Mouse (Mus musculus): ENCODE measurements around the gene Smad3.

Gene Smad3

DNA sequence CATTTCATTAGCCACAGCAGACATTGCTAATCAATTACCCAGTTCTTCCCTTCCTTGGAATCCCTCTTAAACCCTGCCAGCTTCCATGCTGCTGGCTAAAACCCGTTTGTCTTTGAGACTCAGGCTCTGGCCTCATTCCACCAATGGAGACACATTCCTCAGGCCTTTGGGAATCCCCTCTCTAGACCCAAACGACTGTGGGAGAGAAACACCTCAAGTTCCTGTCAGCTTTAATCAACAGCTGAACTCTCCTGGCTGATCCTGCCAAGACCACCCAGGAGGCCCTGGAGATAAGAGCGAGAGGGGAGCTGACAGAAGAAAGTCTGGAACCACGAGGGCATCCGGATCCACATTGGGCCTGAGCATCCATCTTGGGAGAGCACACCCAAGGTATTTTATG, 13.9 kb upstream of the Smad3 start:
- no peak for DNase-seq

DNA sequence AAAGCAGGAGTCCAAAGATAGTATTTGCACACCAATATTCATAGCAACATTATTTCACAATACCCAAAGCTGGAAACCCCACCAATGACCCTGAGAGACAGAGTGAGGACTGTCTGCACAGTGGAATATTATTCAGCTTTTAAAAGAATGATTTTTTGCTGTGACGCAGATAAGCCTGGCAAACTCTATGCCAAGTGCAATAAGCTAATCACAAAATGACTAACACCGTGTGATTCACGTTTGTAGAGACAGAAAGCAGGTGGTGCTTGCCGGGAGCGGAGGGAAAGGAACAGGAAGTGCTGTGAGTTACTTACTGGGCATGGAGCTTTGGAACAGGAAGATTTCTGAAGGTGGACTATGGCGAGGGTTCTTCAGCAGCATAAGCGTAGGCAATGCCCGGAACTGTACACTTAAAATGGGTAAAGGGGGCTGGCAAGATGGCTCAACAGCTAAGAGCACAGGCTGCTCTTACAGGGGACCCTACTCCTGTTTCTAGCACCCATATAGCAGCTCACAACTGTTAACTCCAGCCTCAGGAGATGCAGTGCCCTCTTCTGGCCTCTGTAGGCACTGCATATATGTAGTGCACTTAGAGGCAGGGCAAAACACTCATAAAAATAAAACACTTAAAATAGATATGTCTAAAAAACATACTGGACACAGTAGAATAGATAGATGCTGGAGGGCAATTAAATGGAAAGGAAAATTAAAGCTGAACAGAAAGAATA, 3.7 kb upstream of the Smad3 start:
- DNase-seq: no peak

DNA sequence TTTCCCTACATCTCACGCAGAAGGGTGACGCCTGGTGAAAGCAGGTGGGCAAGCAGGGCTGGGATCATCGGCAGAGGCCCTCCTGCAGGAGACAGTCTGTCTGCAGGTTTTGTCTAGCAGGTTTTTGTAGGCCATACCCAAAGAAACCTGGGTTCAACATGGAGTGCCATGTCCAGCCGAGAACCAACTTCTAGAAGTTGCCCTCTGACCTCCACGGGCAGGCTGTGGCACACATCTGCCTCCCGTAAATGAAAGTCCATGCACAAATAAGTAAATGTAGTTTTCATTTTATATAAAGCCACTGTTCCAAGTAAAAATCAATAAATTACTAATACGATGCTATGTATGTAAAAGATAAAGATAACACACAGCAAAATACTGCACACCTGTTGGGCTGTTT, 3.0 kb upstream of the Smad3 start:
- DNase-seq: no peak

DNA sequence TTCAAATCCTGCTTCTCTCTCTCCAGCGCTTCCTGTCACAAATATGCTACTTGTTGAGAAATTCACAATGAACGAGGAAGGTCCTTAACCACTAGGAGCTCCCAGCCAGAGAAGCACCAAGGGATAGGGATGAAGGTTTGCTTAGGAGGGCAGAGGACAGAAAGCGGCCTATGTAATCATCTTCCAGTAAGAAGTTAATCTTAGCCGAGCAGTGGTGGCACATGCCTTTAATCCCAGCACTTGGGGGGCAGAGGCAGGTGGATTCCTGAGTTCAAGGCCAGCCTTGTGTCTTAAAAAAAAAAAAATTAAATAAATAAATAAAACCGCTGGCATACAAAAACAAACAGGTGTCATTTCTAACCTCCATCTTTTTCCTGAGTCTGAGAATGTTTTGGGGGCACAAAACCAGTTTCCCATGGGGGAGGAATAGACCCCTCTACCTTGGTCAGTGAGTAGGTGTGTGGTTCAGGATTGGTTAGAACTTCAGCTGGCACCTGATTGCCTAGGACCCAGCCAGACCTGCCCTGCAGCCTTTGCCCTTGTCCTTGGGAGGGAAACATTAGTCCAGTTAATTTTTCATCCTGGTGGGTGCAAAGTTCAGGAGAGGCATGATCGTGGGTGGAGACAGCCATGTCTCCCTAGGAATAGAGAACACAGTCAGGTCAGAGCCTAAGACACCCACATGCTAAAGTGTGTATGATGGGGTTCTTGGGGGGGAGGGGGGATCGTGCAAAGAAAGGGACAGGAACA, 2.4 kb upstream of the Smad3 start:
- no peak for DNase-seq

DNA sequence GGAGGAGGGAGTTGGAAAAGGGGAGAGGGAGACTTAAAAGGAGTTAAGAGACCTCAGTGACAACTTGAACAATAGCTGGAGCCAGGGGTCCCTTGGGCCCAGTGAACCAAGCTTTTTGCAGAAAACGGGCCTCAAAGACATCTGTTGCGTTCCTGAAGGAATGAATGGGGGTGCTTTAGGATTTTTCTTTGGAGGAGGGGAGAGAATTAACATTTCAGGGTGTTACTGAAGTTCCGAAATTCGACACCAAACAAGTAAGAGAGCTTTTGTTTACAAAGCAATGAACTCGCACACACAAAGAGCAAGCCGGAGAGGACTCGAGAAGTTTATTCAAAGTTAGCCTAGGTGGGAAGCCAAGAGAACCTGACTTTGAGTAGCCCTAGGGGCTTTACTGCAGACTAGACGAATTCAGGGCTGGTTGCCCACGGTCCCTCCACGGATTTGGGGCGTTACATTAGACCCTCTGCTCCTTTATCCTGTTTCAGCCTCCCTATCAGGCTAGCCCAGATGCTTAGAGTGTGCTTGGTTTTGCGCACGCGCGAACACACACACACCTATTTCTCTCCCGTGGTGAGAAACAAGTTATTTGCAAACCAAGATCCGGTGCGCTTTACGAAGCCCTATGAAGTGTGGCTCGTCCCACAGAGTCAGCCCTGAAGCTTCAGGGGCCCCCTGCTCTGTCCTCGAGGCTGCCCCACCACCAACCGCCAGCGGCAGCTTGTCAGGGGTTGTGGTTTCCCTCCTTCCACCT, 1.0 kb upstream of the Smad3 start:
- no peak for DNase-seq

- no peak for DNase-seq
Measured at GRCm38 (mm10) chr9:63757462-63757772, 377 bp downstream of the Smad3 start.

DNA sequence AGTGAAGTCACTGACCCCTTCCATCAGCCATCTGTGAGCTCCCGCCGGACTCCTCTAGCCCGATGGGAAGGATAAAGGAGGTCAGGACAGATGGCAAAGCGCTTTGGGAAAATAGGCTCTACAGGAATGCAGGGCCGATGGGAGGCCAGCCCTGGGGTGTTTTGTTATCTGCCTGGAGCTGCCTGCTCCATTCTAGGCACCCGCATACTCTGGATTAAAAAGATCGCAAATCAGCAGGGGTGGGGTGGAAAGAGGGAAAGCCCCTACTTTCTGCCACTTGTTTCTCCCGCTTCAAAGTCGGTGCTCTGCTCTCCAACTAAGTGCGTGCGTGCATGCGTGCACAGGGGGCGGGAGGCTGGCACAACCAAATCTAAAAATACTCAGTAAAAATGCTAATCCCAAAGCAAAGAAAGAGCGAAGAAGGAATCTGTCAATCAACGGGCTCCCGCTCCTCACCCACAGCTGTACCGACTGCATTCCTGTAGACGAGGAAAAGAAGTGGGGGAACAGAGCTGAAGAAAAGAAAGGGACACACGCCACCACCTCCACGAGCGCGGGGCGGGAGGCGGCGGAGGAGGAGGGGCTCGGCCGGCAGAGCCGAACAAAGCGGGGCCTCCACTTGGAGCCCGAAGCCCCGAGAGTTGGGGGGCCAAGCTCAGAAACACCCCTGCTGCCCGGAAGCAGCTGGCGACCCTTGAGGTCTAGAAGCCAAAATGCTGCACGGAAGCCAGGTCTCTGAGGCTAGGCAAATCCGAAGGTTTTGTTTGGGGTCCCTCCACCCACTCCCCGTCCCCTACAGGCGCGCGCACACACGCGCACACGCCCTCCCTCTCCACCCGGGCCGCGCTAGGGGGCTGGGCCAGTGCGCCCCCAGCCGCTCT, 973 bp downstream of the Smad3 start:
- DNase-seq: peak; percentile 24 to 44

DNA sequence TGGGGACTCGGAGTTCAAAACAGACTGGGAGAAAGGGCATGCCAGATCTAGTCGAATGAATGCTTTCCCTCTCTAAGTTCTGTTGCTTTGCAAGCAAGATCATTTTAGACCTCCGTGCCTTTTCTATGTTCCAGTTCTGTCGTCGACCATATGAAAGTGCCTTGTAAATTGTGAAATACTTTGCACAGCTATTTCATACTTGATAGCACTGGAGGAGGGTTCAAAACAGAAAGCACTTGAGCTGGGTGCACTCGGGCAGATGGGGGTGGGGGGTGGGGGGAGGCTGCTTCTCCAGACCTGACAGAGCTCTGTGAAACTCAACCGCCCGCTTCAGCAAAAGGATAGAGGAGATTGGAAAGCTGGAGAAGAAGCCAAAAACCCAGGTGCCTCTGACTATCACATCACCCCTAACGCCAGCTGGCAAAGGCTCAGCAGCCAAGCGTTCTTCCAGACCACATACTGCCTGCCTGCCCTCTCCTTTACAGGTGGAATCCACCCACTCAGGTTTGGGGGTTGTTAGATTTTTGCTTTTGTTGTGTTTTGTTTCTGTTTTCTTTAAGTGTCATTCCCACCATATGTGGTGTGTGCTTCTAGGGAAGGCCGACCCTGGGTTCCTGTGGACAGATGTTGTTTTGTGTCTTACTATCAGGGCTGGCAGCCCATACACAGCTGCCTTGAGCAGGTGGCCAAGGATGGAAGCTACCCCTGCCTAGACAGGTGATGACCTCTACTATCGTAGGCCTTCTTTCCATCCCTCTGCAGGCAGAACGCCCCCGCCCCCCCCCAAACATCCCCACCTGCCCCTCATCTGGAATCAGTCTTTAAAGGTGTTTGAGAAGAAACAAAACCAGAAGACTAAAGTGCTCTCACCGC, 1.9 kb downstream of the Smad3 start:
- peak; percentile 32 to 36 for DNase-seq

DNA sequence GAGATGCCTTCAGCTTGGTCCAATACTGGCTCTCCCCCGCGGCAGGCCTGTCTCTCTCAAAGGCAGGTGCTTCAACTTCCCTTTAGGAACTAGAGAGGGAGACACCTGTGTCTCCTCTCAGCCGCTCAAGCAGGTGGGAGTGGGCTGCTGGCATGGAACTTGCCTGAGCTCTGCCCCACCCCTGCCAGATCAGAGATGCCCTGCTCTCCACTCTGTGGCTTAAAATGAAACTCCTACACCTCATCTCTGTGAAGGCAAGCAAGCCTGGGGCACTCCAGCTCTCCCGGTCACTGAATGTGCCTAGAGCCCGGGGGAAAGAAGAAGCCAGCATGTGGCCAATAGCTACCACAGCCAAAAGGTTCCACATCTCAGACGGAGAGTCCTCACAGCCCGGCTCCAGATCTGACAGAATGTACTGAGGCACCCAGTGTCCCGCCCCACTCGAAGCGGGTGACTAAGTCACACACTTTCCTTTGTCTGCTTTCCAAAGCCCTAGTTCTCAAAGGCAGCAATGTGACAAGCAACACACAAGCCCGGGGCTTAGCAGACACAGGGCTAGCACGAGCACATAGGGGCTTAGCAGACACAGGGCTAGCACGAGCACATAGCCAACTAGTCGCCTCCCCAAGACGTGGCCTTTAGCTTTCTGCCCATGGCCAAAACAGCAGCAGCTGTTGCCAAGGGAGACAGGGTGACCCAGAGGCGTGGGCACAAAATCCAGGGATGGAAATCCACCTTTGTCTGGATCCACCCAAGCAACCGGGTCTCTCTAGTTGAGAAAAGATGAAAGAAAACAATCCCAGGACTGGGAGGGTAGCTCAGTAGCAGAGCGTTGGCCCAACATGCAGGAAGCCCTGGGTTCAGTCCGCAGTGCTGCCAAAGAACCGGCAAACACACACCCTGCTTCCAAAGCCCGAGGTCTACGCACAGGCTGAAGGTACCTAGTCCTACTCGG, 3.0 kb downstream of the Smad3 start:
- no peak for DNase-seq

- DNase-seq: no peak
Measured at GRCm38 (mm10) chr9:63754039-63754438, 3.8 kb downstream of the Smad3 start.

DNA sequence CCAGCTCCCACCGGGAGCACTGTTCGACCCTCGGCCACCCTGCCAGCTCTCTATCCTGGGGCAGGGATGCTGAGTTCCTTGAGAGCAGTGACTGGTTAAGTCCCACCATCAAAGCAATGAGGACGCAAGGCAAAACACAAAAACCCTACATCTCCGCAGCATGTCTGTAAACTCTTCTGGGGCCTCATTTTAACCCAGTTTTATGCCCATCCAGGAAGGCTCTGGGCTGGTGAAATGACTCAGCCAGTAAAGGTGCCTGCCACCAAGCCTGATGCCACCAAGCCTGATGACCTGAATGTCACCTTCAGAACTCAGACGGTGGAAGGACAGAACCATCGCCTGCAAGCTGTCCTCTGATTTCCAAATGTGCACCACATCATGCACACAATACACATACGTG, 4.4 kb downstream of the Smad3 start:
- DNase-seq: no peak

GRCm38 (mm10) chr9:63752576-63752975, 5.2 kb downstream of the Smad3 start:
- DNase-seq: no peak

GRCm38 (mm10) chr9:63751325-63751724, 6.5 kb downstream of the Smad3 start:
- DNase-seq: no peak

GRCm38 (mm10) chr9:63750360-63750974, 7.3 kb downstream of the Smad3 start:
- no peak for DNase-seq

DNA sequence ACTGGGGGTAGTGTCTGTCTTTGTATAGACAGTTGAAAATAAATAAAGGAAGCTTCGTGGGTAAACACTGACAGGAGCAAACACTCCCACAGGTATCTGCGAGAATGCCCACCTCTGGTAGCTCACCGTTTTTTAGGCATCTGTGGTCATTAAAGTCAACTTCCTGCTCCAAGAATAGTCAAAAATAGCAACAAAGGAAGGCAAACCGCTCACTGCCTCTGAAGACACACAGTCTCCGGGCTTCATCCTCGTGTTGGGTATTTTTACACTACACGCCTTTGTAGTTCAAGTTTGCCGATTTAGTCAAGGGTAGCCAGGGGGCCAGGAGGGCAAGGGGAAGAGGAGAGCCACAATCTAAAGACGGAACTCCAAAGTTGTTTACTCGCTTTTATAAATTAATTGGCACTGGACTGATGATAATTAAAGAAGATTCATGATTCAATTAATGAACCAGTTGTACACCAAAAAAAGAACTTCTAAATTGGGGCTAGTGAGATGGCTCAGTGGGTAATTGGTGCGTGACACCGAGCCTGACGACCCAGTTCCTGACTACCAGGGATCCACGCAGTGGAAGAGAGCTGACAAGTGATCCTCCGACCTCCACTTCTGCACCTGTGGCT, 8.4 kb downstream of the Smad3 start:
- DNase-seq: no peak

GRCm38 (mm10) chr9:63747645-63748295, 10.0 kb downstream of the Smad3 start:
- DNase-seq: no peak

DNA sequence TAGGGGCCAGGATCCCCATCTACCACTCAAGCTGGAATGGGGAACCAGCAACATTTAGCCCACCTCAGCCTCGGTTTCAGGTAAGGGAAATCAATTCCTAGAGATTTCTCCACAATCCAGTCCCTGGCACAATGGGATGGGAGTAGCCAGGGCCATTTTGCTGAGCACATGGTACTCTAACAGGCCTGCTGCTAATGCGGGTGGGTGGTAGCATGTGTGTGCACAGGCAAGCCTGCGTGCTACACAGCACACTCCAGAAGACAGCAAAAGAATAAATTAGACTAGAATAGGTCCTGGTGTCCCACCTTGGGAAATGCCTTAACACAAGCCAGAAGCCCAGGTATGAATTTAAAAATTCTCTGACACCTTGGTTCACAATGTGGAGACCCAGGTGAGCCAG, 10.8 kb downstream of the Smad3 start:
- no peak for DNase-seq

DNA sequence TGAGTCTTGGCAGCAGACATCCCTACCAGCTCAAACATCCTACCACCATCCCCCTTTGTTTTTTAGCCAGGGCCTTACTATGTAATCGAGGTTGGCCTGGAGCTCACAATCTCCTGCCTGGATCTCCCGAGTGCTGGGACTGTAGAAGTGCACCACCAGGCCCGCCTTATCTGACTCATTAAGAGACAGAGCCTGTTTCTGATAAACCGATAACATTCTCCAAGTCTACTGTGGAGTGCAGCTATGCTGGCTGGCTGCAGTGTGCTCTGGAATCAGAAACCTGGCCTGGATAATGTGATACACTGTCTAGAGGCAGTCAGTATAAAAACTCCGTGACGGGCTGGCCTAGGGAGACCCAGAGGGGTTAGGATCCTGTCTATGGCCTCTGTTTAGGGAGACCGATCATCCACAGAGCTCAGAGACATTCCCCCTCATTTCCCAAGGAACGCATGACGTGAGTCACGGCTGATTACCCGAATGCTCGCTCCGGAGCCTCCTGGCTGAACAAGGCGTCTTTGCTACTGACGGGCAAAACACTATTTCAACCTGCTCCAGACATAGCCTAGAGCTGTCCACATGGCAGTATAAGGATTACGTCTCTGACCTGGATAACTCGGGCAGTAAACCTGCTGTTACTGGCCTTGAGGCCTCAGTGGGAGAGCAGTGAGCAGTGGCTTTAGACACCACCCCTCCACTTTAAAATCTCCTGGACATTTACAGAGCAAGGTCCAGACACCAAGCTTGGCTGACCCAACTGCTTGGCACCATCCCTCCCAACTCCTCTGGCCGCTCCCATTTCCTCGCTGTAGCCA, 11.8 kb downstream of the Smad3 start:
- DNase-seq: no peak

All from cerebellum, postnatal 36 days (tissue).